Mouse (Mus musculus): ENCODE measurements around the gene Rffl.

DNA sequence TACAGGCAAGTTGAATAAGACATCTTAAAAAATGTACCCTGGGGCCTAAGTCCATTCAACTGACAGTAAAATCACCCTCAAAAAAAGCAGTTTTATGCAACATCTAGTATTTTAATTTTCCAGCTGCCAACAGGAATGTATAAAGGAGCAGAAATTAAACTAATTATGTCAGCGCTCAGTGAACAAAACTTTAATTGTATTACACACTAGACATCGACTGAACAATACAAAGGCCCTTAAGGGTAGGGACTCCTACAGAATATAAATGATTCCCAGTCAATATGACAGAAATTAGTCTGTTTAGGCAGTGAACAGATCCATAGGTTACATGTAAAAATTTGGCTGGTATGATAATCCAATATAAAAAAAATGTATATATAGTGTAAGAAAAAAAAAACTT, 8.0 kb downstream of the Rffl start:
- no peak for TF ChIP-seq CTCF (IDR thresholded peaks at IDR 0.05; ENCODE audit: borderline replicate concordance, insufficient read depth, low read depth, low read length)
- no peak for TF ChIP-seq POLR2A (IDR thresholded peaks at IDR 0.05; ENCODE audit: borderline replicate concordance, insufficient read depth, low read length)

All from cerebellum, adult 2 months (tissue).